Comparison of ENCODE assay signal across 21 mouse cellular contexts in the genomic region with DNA sequence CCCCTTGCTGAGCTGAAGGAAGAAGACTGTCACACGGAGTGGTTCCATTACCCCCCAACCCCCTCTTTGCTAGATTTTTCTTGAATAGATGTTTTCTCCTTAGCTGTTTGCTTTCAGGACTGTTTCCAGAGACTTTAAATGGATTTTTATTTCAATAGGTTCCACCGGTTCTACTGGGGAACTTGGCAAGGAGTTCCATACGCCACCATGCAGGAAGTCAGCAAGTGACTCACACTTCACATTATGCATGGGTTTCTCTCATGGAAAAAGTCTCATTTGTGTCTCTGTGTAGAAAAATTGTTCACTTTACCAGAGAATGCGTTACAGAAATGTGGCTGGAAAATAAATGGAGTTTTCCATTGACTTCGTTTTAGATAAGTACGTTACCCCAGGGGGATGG.
DNase-seq lines count a peak whose midpoint lies in the region; ATAC-seq lines count a peak whose summit lies in the region.
"Had no signal": no experiment of that assay in that cellular context is flagged by ENCODE, and none has a peak within 500 bp of the region (broad histone marks: within the 10 kb centered on the region; RNA-seq: fewer than 3 reads in every experiment).

No protein-coding gene starts in this region.

- H3K27me3 ChIP-seq in embryonic facial prominence, embryonic 15.5 days, result no peaks in the 10 kb centered on the region
- no peaks in the 10 kb centered on the region for H3K27me3 ChIP-seq in embryonic facial prominence, embryonic 10.5 days (replicated peaks; ENCODE audit: low read depth, poor library complexity, severe bottlenecking)
- no peaks in the 10 kb centered on the region for H3K27me3 ChIP-seq in forebrain, embryonic 15.5 days
- H3K27me3 ChIP-seq in liver, embryonic 12.5 days (replicated peaks), result no peaks in the 10 kb centered on the region
- H3K27me3 ChIP-seq: liver, embryonic 13.5 days; neural tube, embryonic 12.5 days had no signal

- 65% methylated on average over 6 of the region's 6 CpGs for WGBS in embryonic facial prominence, embryonic 15.5 days
- WGBS in embryonic facial prominence, embryonic 10.5 days, result 88% methylated on average over 6 of the region's 6 CpGs
- WGBS in forebrain, embryonic 15.5 days, result 82% methylated on average over 6 of the region's 6 CpGs
- WGBS in liver, embryonic 12.5 days (ENCODE audit: insufficient replicate concordance), result 56% methylated on average over 6 of the region's 6 CpGs

- H3K9me3 ChIP-seq in embryonic facial prominence, embryonic 15.5 days (replicated peaks), result no peaks in the 10 kb centered on the region
- H3K9me3 ChIP-seq in embryonic facial prominence, embryonic 10.5 days, result no peaks in the 10 kb centered on the region
- H3K9me3 ChIP-seq in forebrain, embryonic 15.5 days, result no peaks in the 10 kb centered on the region
- no peaks in the 10 kb centered on the region for H3K9me3 ChIP-seq in liver, embryonic 12.5 days (replicated peaks)
- H3K9me3 ChIP-seq: heart, embryonic 10.5 days; liver, embryonic 13.5 days had no signal

- intact Hi-C loops in left cerebral cortex, postnatal 4 days (cut with DNase I), result no loop called here

- no peaks in the 10 kb centered on the region for H3K4me1 ChIP-seq in embryonic facial prominence, embryonic 15.5 days
- H3K4me1 ChIP-seq in embryonic facial prominence, embryonic 10.5 days, result no peaks in the 10 kb centered on the region
- no peaks in the 10 kb centered on the region for H3K4me1 ChIP-seq in forebrain, embryonic 15.5 days
- no peaks in the 10 kb centered on the region for H3K4me1 ChIP-seq in liver, embryonic 12.5 days
- H3K4me1 ChIP-seq: heart, embryonic 10.5 days; hindbrain, embryonic 10.5 days; liver, embryonic 13.5 days; midbrain, embryonic 10.5 days; neural tube, embryonic 12.5 days had no signal

- H3K4me2 ChIP-seq in embryonic facial prominence, embryonic 15.5 days (replicated peaks), result no peak overlapping the region
- no peak overlapping the region for H3K4me2 ChIP-seq in forebrain, embryonic 15.5 days (replicated peaks)
- no peak overlapping the region for H3K4me2 ChIP-seq in liver, embryonic 12.5 days
- H3K4me2 ChIP-seq: liver, embryonic 13.5 days; neural tube, embryonic 12.5 days had no signal

- H3K9ac ChIP-seq in embryonic facial prominence, embryonic 15.5 days, result no peak overlapping the region
- H3K9ac ChIP-seq in forebrain, embryonic 15.5 days (replicated peaks), result no peak overlapping the region
- no peak overlapping the region for H3K9ac ChIP-seq in liver, embryonic 12.5 days
- H3K9ac ChIP-seq: liver, embryonic 13.5 days; neural tube, embryonic 12.5 days had no signal

- no peak for DNase-seq in embryonic facial prominence, embryonic 10.5 days (ENCODE audit: low spot score)
- DNase-seq in left cerebral cortex, adult 11 months (ENCODE audit: low spot score), result peak; percentile 40
- no peak for DNase-seq in left cerebral cortex, postnatal 4 days
- DNase-seq in 3T3-L1 (ENCODE audit: low read depth, low spot score), result peak; percentile 31
- DNase-seq in frontal cortex, postnatal 36 days (ENCODE audit: low spot score in 2 of 2), result peak; percentile 43 to 66
- DNase-seq: adrenal gland, postnatal 36 days; embryo, embryonic 11 days; gastrocnemius, postnatal 36 days; liver, embryonic 13.5 days; thymus, postnatal 36 days had no signal

- H3K4me3 ChIP-seq in embryonic facial prominence, embryonic 15.5 days (replicated peaks), result no peak overlapping the region
- H3K4me3 ChIP-seq in embryonic facial prominence, embryonic 10.5 days, result no peak overlapping the region
- H3K4me3 ChIP-seq in forebrain, embryonic 15.5 days, result no peak overlapping the region
- no peak overlapping the region for H3K4me3 ChIP-seq in liver, embryonic 12.5 days
- H3K4me3 ChIP-seq: heart, embryonic 10.5 days; hindbrain, embryonic 10.5 days; liver, embryonic 13.5 days; midbrain, embryonic 10.5 days; neural tube, embryonic 12.5 days had no signal

- no peak for ATAC-seq in embryonic facial prominence, embryonic 15.5 days (ENCODE audit: insufficient number of reproducible peaks, low FRiP score, low TSS enrichment, low read depth)
- ATAC-seq in forebrain, embryonic 15.5 days (replicated peaks), result no peak
- ATAC-seq in liver, embryonic 12.5 days, result no peak
- ATAC-seq: hindbrain, postnatal 0 days; intestine, postnatal 0 days had no signal

- H3K36me3 ChIP-seq in embryonic facial prominence, embryonic 15.5 days, result no peaks in the 10 kb centered on the region
- H3K36me3 ChIP-seq in embryonic facial prominence, embryonic 10.5 days (replicated peaks), result no peaks in the 10 kb centered on the region
- no peaks in the 10 kb centered on the region for H3K36me3 ChIP-seq in forebrain, embryonic 15.5 days
- H3K36me3 ChIP-seq in liver, embryonic 12.5 days, result no peaks in the 10 kb centered on the region
- H3K36me3 ChIP-seq: heart, embryonic 10.5 days; hindbrain, embryonic 10.5 days; liver, embryonic 13.5 days; midbrain, embryonic 10.5 days; neural tube, embryonic 12.5 days had no signal

- H3K27ac ChIP-seq in embryonic facial prominence, embryonic 15.5 days (replicated peaks), result 0 out of 2 replicates have a peak overlapping the region, but pooled peaks have one; percentile 7
- no peak overlapping the region for H3K27ac ChIP-seq in embryonic facial prominence, embryonic 10.5 days (replicated peaks)
- no peak overlapping the region for H3K27ac ChIP-seq in forebrain, embryonic 15.5 days (replicated peaks)
- H3K27ac ChIP-seq in liver, embryonic 12.5 days, result no peak overlapping the region
- H3K27ac ChIP-seq: heart, embryonic 10.5 days; hindbrain, embryonic 10.5 days; hindbrain, postnatal 0 days; kidney, postnatal 0 days; liver, embryonic 13.5 days; macrophage; midbrain, embryonic 10.5 days; neural tube, embryonic 12.5 days had no signal

Comparison
In these comparisons a context has a peak if more than half of its experiments do, and no peak if none do; other contexts are left out.
1. DNase-seq: peak in left cerebral cortex, adult 11 months (single experiment), 3T3-L1 (single experiment) and frontal cortex, postnatal 36 days (2 of 2); none in embryonic facial prominence, embryonic 10.5 days (single experiment) and left cerebral cortex, postnatal 4 days (single experiment).